Mouse (Mus musculus) ES-Bruce4 (cell line): ENCODE data around the gene Mr1. TPM values are rescaled to one million over a fixed set of nuclear protein-coding genes. Genes with fewer than 3 reads are reported as not detected.

Experiments
- H3K27ac ChIP-seq: 2 replicates; pipeline ENCODE4 v1.5.1; 2012; ENCODE audit warnings: low read length, inconsistent platforms; ENCODE audit not compliant: insufficient read depth
- H3K27me3 ChIP-seq: 2 replicates; pipeline ENCODE4 v1.6.1; 2012; ENCODE audit warnings: mild to moderate bottlenecking, low read length, inconsistent platforms; ENCODE audit not compliant: control insufficient read depth, poor library complexity, insufficient read depth, severe bottlenecking
- H3K36me3 ChIP-seq: 2 replicates; pipeline ENCODE4 v1.6.1; 2012; ENCODE audit warnings: inconsistent platforms, mild to moderate bottlenecking, low read length, moderate library complexity; ENCODE audit not compliant: control insufficient read depth, poor library complexity, insufficient read depth, severe bottlenecking
- H3K4me1 ChIP-seq: one replicate; pipeline ENCODE4 v1.8.1; 2011; ENCODE audit warnings: low read length; ENCODE audit not compliant: control insufficient read depth, insufficient read depth
- H3K4me3 ChIP-seq: 2 replicates; pipeline ENCODE4 v1.5.1; 2011; ENCODE audit warnings: low read depth, mild to moderate bottlenecking, low read length
- H3K9ac ChIP-seq: 2 replicates; pipeline ENCODE4 v1.6.1; 2012; ENCODE audit warnings: low read depth, mild to moderate bottlenecking, inconsistent platforms; ENCODE audit not compliant: poor library complexity, severe bottlenecking
- H3K9me3 ChIP-seq: replicated peaks from 2 replicates; pipeline ENCODE4 v1.6.1; 2012; ENCODE audit warnings: mild to moderate bottlenecking, low read length, inconsistent platforms; ENCODE audit not compliant: control insufficient read depth, poor library complexity, insufficient read depth, severe bottlenecking
- CTCF ChIP-seq: IDR thresholded peaks from one replicate; pipeline ENCODE4 v1.8.1; 2011; ENCODE audit warnings: low read depth, low read length
- EP300 ChIP-seq: IDR thresholded peaks from 2 replicates; pipeline ENCODE4 v1.6.1; 2011; ENCODE audit warnings: low read depth, low read length; ENCODE audit not compliant: insufficient read depth
- POLR2A ChIP-seq: IDR thresholded peaks from one replicate; pipeline ENCODE4 v1.8.1; 2011; ENCODE audit warnings: low read length; ENCODE audit not compliant: insufficient read depth
- polyA plus RNA-seq: library from polyadenylated mRNA; stranded (reverse); fragments of >200 nt; gene quantifications from 2 replicates; pipeline ENCODE4 v1.2.4, GENCODE M21; 2011; ENCODE audit warnings: low read depth; ENCODE audit not compliant: missing spikeins, insufficient read depth, insufficient read length

The Mr1 gene
- polyA plus RNA-seq, 1 experiment, result 1.1 TPM

GRCm38 (mm10) chr1:155111491-155111890 is 35.1 kb downstream of the Mr1 start:
- no peak for TF ChIP-seq POLR2A
- peak; percentile 81 for TF ChIP-seq EP300
- TF ChIP-seq CTCF, result no peak
- no peaks in the 10 kb centered on the region for H3K36me3 ChIP-seq
- H3K9ac ChIP-seq, result no peak overlapping the region
- no peaks in the 10 kb centered on the region for H3K9me3 ChIP-seq
- peaks cover 4% of the 10 kb centered on the region for H3K4me1 ChIP-seq
- H3K27me3 ChIP-seq, result 0 out of 2 replicates have a peak, but pooled peaks cover 2% of the 10 kb centered on the region
- no peak overlapping the region for H3K4me3 ChIP-seq
- peak overlapping the region; percentile 26 for H3K27ac ChIP-seq

- TF ChIP-seq CTCF, result no peak
- TF ChIP-seq EP300, result no peak
- TF ChIP-seq POLR2A, result no peak
- H3K9ac ChIP-seq, result no peak overlapping the region
- H3K27ac ChIP-seq, result no peak overlapping the region
- H3K27me3 ChIP-seq, result 0 out of 2 replicates have a peak, but pooled peaks cover 4% of the 10 kb centered on the region
- peaks cover 4% of the 10 kb centered on the region for H3K4me1 ChIP-seq
- no peak overlapping the region for H3K4me3 ChIP-seq
- H3K36me3 ChIP-seq, result no peaks in the 10 kb centered on the region
- no peaks in the 10 kb centered on the region for H3K9me3 ChIP-seq
These were observed 36.9 kb downstream of the Mr1 start for GRCm38 (mm10) chr1:155109387-155110350.

GRCm38 (mm10) chr1:155108412-155108811 is 38.2 kb downstream of the Mr1 start:
- H3K9ac ChIP-seq, result no peak overlapping the region
- H3K27me3 ChIP-seq, result 0 out of 2 replicates have a peak, but pooled peaks cover 4% of the 10 kb centered on the region
- H3K36me3 ChIP-seq, result no peaks in the 10 kb centered on the region
- H3K4me1 ChIP-seq, result peaks cover 4% of the 10 kb centered on the region
- TF ChIP-seq CTCF, result no peak
- TF ChIP-seq EP300, result no peak
- no peak for TF ChIP-seq POLR2A
- no peaks in the 10 kb centered on the region for H3K9me3 ChIP-seq
- H3K4me3 ChIP-seq, result no peak overlapping the region
- H3K27ac ChIP-seq, result no peak overlapping the region

GRCm38 (mm10) chr1:155107843-155108242 is 38.8 kb downstream of the Mr1 start:
- Histone ChIP-seq H3K9ac (no peak overlapping the region), H3K4me1 (peaks cover 4% of the 10 kb centered on the region), H3K27ac (no peak overlapping the region), H3K4me3 (no peak overlapping the region), H3K27me3 (0 out of 2 replicates have a peak, but pooled peaks cover 4% of the 10 kb centered on the region), H3K36me3 (no peaks in the 10 kb centered on the region), H3K9me3 (no peaks in the 10 kb centered on the region)
- TF ChIP-seq CTCF (no peak), EP300 (no peak), POLR2A (no peak)

- H3K9ac ChIP-seq, result no peak overlapping the region
- no peaks in the 10 kb centered on the region for H3K36me3 ChIP-seq
- no peak overlapping the region for H3K27ac ChIP-seq
- no peaks in the 10 kb centered on the region for H3K9me3 ChIP-seq
- no peak overlapping the region for H3K4me3 ChIP-seq
- H3K27me3 ChIP-seq, result 0 out of 2 replicates have a peak, but pooled peaks cover 4% of the 10 kb centered on the region
- peaks cover 2% of the 10 kb centered on the region for H3K4me1 ChIP-seq
- TF ChIP-seq CTCF (no peak), POLR2A (no peak), EP300 (no peak)
These were observed 40.3 kb downstream of the Mr1 start for GRCm38 (mm10) chr1:155106310-155106709.

- no peaks in the 10 kb centered on the region for H3K9me3 ChIP-seq
- TF ChIP-seq POLR2A, result no peak
- TF ChIP-seq CTCF, result no peak
- no peak for TF ChIP-seq EP300
- H3K27ac ChIP-seq, result no peak overlapping the region
- no peak overlapping the region for H3K9ac ChIP-seq
- H3K27me3 ChIP-seq, result peaks cover 5% of the 10 kb centered on the region
- no peak overlapping the region for H3K4me3 ChIP-seq
- H3K36me3 ChIP-seq, result no peaks in the 10 kb centered on the region
- no peaks in the 10 kb centered on the region for H3K4me1 ChIP-seq
These were observed 42.6 kb downstream of the Mr1 start for GRCm38 (mm10) chr1:155103991-155104390.
